Mouse (Mus musculus) stomach, embryonic 14.5 days (tissue): ENCODE results near the gene Lrrc72. TPM values are rescaled to one million over a fixed set of nuclear protein-coding genes. Genes with fewer than 3 reads are reported as not detected.

ENCODE experiments used
- ATAC-seq: fragments of 200-750 bp; cut with Nextera tagmentation; 2 replicates; pipeline ENCODE4 v1.8.0; 2017; ENCODE audit warnings: low read depth, moderate TSS enrichment; ENCODE audit not compliant: insufficient number of reproducible peaks, insufficient read depth, low FRiP score
- H3K27ac ChIP-seq: fragments of 300-500 bp; sonication (generic); 2 replicates; pipeline ENCODE4 v1.5.1; 2014; ENCODE audit warnings: mild to moderate bottlenecking, low read length, moderate library complexity, mixed read lengths
- H3K27me3 ChIP-seq: fragments of 300-500 bp; sonication (generic); 2 replicates; pipeline ENCODE4 v1.6.1; 2014; ENCODE audit warnings: low read length, control low read depth, mixed read lengths; ENCODE audit not compliant: control insufficient read depth, insufficient read depth
- H3K36me3 ChIP-seq: fragments of 300-500 bp; sonication (generic); 2 replicates; pipeline ENCODE4 v1.6.1; 2014; ENCODE audit warnings: mild to moderate bottlenecking, control low read depth, low read length, moderate library complexity, mixed read lengths; ENCODE audit not compliant: control insufficient read depth, insufficient read depth
- H3K4me1 ChIP-seq: fragments of 300-500 bp; sonication (generic); 2 replicates; pipeline ENCODE4 v1.6.1; 2014; ENCODE audit warnings: low read length, control low read depth, mixed read lengths; ENCODE audit not compliant: control insufficient read depth, insufficient read depth
- H3K4me2 ChIP-seq: fragments of 300-500 bp; sonication (generic); replicated peaks from 2 replicates; pipeline ENCODE4 v1.6.1; 2014; ENCODE audit warnings: low read depth, low read length, control low read depth
- H3K4me3 ChIP-seq: fragments of 300-500 bp; sonication (generic); 2 replicates; pipeline ENCODE4 v1.5.1; 2014; ENCODE audit warnings: low read depth, low read length, control low read depth
- H3K9ac ChIP-seq: fragments of 300-500 bp; sonication (generic); replicated peaks from 2 replicates; pipeline ENCODE4 v1.6.1; 2014; ENCODE audit warnings: low read depth, mild to moderate bottlenecking, control low read depth, low read length, moderate library complexity, mixed read lengths
- H3K9me3 ChIP-seq: fragments of 300-500 bp; sonication (generic); 2 replicates; pipeline ENCODE4 v1.6.1; 2016; ENCODE audit warnings: low read depth, low read length, control low read depth; ENCODE audit not compliant: control insufficient read depth
- WGBS: fragments of 180-500 bp; shearing (Covaris S2); extraction: QIAGEN DNeasy Blood & Tissue Kit; methylation state at CpG from one replicate; pipeline ENCODE4 v1.1.7; 2014; 5-methylcytosine and 5-hydroxymethylcytosine counted together
- polyA plus RNA-seq: library from polyadenylated mRNA; unstranded; fragments of >200 nt; fragmentation: Nextera tagmentation; extraction: Ambion mirVana; gene quantifications from 2 replicates; pipeline ENCODE4 v1.2.1, GENCODE M21; 2014

Gene Lrrc72
- not detected in 2 replicates for polyA plus RNA-seq

DNA sequence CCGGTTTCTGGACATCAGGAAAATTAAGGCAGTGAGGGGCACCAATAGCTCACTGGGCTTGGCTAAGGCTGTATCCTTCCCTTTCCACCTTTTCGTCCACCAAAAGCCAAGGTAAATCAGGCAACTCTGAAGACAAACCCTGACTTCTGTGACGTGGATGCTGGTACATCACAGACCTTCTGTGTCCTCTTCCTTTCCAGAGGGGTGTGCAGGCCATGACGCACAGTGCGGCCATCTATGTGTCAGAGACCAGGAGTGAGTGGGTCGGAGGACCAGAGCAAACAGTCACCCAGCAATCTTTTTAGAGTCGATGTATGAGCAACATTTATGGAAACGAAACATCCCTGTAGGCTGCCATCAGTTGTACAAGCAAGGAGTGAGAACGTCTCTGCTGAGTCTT, at the start of gene Lrrc72:
Gene Lrrc72, minus strand, starts transcription at position 101 of the 400 bp plus-strand sequence.
- H3K27ac ChIP-seq, result no peak within 1 kb of the TSS
- H3K9me3 ChIP-seq, result no peaks in the 10 kb centered on the region
- no peak within 1 kb of the TSS for H3K4me3 ChIP-seq
- no peak within 1 kb of the TSS for H3K9ac ChIP-seq
- no peak within 1 kb of the TSS for H3K4me2 ChIP-seq
- no peaks in the 10 kb centered on the region for H3K36me3 ChIP-seq
- 94% methylated on average over 9 of the region's 9 CpGs for WGBS
- no peak for ATAC-seq
- H3K27me3 ChIP-seq, result no peaks in the 10 kb centered on the region
- no peaks in the 10 kb centered on the region; the same call in 1 of the 2 replicates for H3K4me1 ChIP-seq

GRCm38 (mm10) chr12:36302326-36302725, 49.1 kb upstream of the Lrrc72 start:
- Histone ChIP-seq H3K4me2 (no peak overlapping the region), H3K4me1 (no peaks in the 10 kb centered on the region), H3K36me3 (no peaks in the 10 kb centered on the region), H3K9me3 (no peaks in the 10 kb centered on the region), H3K27ac (no peak overlapping the region), H3K27me3 (no peaks in the 10 kb centered on the region), H3K4me3 (no peak overlapping the region), H3K9ac (no peak overlapping the region)
- no peak for ATAC-seq
- WGBS, result 76% methylated on average over 12 of the region's 12 CpGs

DNA sequence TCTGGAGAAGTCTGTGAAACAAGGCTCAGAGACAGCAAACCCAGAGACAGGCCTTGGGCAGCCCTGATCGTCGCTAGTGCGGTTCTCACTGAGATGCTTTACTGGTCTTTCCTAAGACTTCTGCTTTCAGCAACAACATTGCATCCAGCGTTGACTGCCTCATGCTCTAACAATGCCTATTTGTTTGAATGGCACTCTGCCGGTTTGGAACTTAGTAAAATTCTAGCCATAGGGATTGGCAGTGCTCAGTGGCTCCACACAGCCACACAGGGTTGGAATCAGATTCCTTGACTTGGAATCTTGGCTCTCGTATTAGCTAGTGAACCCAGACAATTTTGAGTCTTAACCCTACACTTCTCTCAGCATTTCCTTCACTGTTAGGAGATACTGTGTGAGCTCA, 38.1 kb upstream of the Lrrc72 start:
- no peak overlapping the region for H3K27ac ChIP-seq
- no peak overlapping the region for H3K9ac ChIP-seq
- 85% methylated on average over 6 of the region's 6 CpGs for WGBS
- no peak for ATAC-seq
- no peak overlapping the region for H3K4me2 ChIP-seq
- no peaks in the 10 kb centered on the region for H3K27me3 ChIP-seq
- H3K4me1 ChIP-seq, result no peaks in the 10 kb centered on the region
- no peak overlapping the region for H3K4me3 ChIP-seq
- H3K36me3 ChIP-seq, result no peaks in the 10 kb centered on the region
- no peaks in the 10 kb centered on the region for H3K9me3 ChIP-seq

GRCm38 (mm10) chr12:36290465-36290864, 37.3 kb upstream of the Lrrc72 start:
- H3K4me2 ChIP-seq, result no peak overlapping the region
- H3K27ac ChIP-seq, result no peak overlapping the region
- H3K27me3 ChIP-seq, result no peaks in the 10 kb centered on the region
- H3K36me3 ChIP-seq, result no peaks in the 10 kb centered on the region
- H3K4me3 ChIP-seq, result no peak overlapping the region
- no peak for ATAC-seq
- H3K9ac ChIP-seq, result no peak overlapping the region
- H3K9me3 ChIP-seq, result no peaks in the 10 kb centered on the region
- H3K4me1 ChIP-seq, result no peaks in the 10 kb centered on the region
- WGBS, result 84% methylated on average over 4 of the region's 4 CpGs

- Histone ChIP-seq H3K4me3 (no peak overlapping the region), H3K36me3 (no peaks in the 10 kb centered on the region), H3K27me3 (no peaks in the 10 kb centered on the region), H3K4me1 (no peaks in the 10 kb centered on the region), H3K4me2 (no peak overlapping the region), H3K9ac (no peak overlapping the region), H3K9me3 (no peaks in the 10 kb centered on the region), H3K27ac (no peak overlapping the region)
- no peak for ATAC-seq
- 77% methylated on average over 8 of the region's 8 CpGs for WGBS
Observed at GRCm38 (mm10) chr12:36289634-36290033, 36.4 kb upstream of the Lrrc72 start.

DNA sequence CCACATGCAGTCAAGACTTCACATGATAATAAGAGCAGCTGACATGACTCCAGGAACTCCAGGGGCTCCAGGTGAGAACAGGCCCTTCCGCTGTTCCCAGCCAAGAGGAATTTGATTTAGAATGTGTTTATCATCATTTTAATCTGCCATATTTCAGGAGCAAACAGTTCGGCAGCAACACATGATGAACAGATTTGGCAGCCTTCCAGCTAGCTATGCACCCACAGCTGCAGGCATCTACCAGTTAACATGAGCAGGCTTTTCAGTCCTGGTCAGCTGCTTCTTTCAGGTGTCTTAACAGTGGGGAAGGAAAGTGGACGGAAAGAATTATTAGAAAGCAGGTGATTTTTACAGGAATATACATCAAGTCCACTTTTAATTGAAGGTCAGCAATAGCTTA, 21.6 kb upstream of the Lrrc72 start:
- Histone ChIP-seq H3K4me3 (no peak overlapping the region), H3K4me1 (no peaks in the 10 kb centered on the region; the same call in 1 of the 2 replicates), H3K9me3 (no peaks in the 10 kb centered on the region), H3K36me3 (no peaks in the 10 kb centered on the region), H3K4me2 (no peak overlapping the region), H3K27ac (no peak overlapping the region), H3K27me3 (no peaks in the 10 kb centered on the region), H3K9ac (no peak overlapping the region)
- no peak for ATAC-seq
- 39% methylated on average over 3 of the region's 3 CpGs for WGBS

GRCm38 (mm10) chr12:36267670-36268246, 14.6 kb upstream of the Lrrc72 start:
- Histone ChIP-seq H3K4me1 (no peaks in the 10 kb centered on the region), H3K27me3 (no peaks in the 10 kb centered on the region), H3K4me2 (no peak overlapping the region), H3K36me3 (no peaks in the 10 kb centered on the region), H3K9ac (no peak overlapping the region), H3K4me3 (no peak overlapping the region), H3K9me3 (no peaks in the 10 kb centered on the region), H3K27ac (no peak overlapping the region)
- 84% methylated on average over 8 of the region's 8 CpGs for WGBS
- ATAC-seq, result no peak

- no peak overlapping the region for H3K9ac ChIP-seq
- no peak for ATAC-seq
- H3K36me3 ChIP-seq, result no peaks in the 10 kb centered on the region
- no peak overlapping the region for H3K27ac ChIP-seq
- no peaks in the 10 kb centered on the region for H3K4me1 ChIP-seq
- WGBS, result 34% methylated on average over 11 of the region's 11 CpGs
- H3K9me3 ChIP-seq, result no peaks in the 10 kb centered on the region
- no peak overlapping the region for H3K4me2 ChIP-seq
- no peak overlapping the region for H3K4me3 ChIP-seq
- H3K27me3 ChIP-seq, result no peaks in the 10 kb centered on the region
Observed at GRCm38 (mm10) chr12:36262116-36262721, 9.0 kb upstream of the Lrrc72 start.

- no peak for ATAC-seq
- no peaks in the 10 kb centered on the region for H3K27me3 ChIP-seq
- no peaks in the 10 kb centered on the region for H3K36me3 ChIP-seq
- H3K9ac ChIP-seq, result no peak overlapping the region
- H3K27ac ChIP-seq, result no peak overlapping the region
- H3K9me3 ChIP-seq, result no peaks in the 10 kb centered on the region
- H3K4me2 ChIP-seq, result no peak overlapping the region
- 22% methylated on average over 5 of the region's 5 CpGs for WGBS
- no peak overlapping the region for H3K4me3 ChIP-seq
- H3K4me1 ChIP-seq, result no peaks in the 10 kb centered on the region; the same call in 1 of the 2 replicates
Observed at GRCm38 (mm10) chr12:36255413-36255812, 2.2 kb upstream of the Lrrc72 start.
